Mouse (Mus musculus): ENCODE results near the gene Phka2. TPM values are rescaled to one million over a fixed set of nuclear protein-coding genes. Genes with fewer than 3 reads are reported as not detected.
A peak's percentile ranks its signal among the peaks of the same experiment; 100 is the strongest.

The Phka2 gene
- total and polyA plus RNA-seq, 3 experiments, result 6.9 to 53.1 (median 21.1) TPM

- Histone ChIP-seq H3K27me3 (ENCODE audit: insufficient read depth, low read length) (no peaks in the 10 kb centered on the region), H3K9me3 (replicated peaks) (no peaks in the 10 kb centered on the region), H3K4me3 (ENCODE audit: low read depth, low read length) (no peak overlapping the region; the same call in 1 of the 2 replicates), H3K36me3 (replicated peaks) (no peaks in the 10 kb centered on the region), H3K4me1 (ENCODE audit: insufficient read depth, low read depth, low read length) (peaks cover 34% of the 10 kb centered on the region)
- DNase-seq (ENCODE audit: low spot score) (no peak), ATAC-seq (ENCODE audit: extremely low read depth, insufficient number of reproducible peaks, low FRiP score, poor library complexity, severe bottlenecking) (peak; percentile 71)
- TF ChIP-seq TAL1 (conservative IDR thresholded peaks at IDR 0.05; ENCODE audit: low read depth, low read length) (0 out of 2 replicates have a peak, but pooled peaks have one; percentile 16), GATA1 (IDR thresholded peaks at IDR 0.05; ENCODE audit: borderline replicate concordance, low read length) (no peak)
Observed at GRCm38 (mm10) chrX:160496473-160496872, 5.5 kb upstream of the Phka2 start.

GRCm38 (mm10) chrX:160501095-160501494, 871 bp upstream of the Phka2 start:
- Histone ChIP-seq H3K9me3 (replicated peaks) (no peaks in the 10 kb centered on the region), H3K27me3 (ENCODE audit: insufficient read depth, low read length) (no peaks in the 10 kb centered on the region), H3K4me1 (ENCODE audit: insufficient read depth, low read depth, low read length) (peaks cover 21% of the 10 kb centered on the region), H3K4me3 (ENCODE audit: low read depth, low read length) (no peak overlapping the region), H3K36me3 (replicated peaks) (no peaks in the 10 kb centered on the region)
- no peak for TF ChIP-seq GATA1 (IDR thresholded peaks at IDR 0.05; ENCODE audit: borderline replicate concordance, low read length)
- no peak for TF ChIP-seq POLR2AphosphoS5 (IDR thresholded peaks at IDR 0.05; ENCODE audit: insufficient replicate concordance, low read depth, low read length)
- TF ChIP-seq CTCF (IDR thresholded peaks at IDR 0.05; ENCODE audit: low read depth, low read length), result no peak
- TF ChIP-seq TAL1 (conservative IDR thresholded peaks at IDR 0.05; ENCODE audit: low read depth, low read length), result no peak
- TF ChIP-seq GATA2 (IDR thresholded peaks at IDR 0.05; ENCODE audit: borderline replicate concordance, low read depth, low read length), result no peak
- DNase-seq (ENCODE audit: low spot score) (no peak), ATAC-seq (ENCODE audit: extremely low read depth, insufficient number of reproducible peaks, low FRiP score, poor library complexity, severe bottlenecking) (no peak)

- H3K27me3 ChIP-seq (ENCODE audit: insufficient read depth, low read length), result no peaks in the 10 kb centered on the region
- H3K4me1 ChIP-seq (ENCODE audit: insufficient read depth, low read depth, low read length), result peaks cover 19% of the 10 kb centered on the region
- H3K36me3 ChIP-seq (replicated peaks), result no peaks in the 10 kb centered on the region
- no peaks in the 10 kb centered on the region for H3K9me3 ChIP-seq (replicated peaks)
- peak; percentile 29; the same call in 1 of the 2 replicates for ATAC-seq (ENCODE audit: extremely low read depth, insufficient number of reproducible peaks, low FRiP score, poor library complexity, severe bottlenecking)
- no peak for TF ChIP-seq CTCF (IDR thresholded peaks at IDR 0.05; ENCODE audit: low read depth, low read length)
- TF ChIP-seq GATA1 (IDR thresholded peaks at IDR 0.05; ENCODE audit: borderline replicate concordance, low read length), result no peak
- no peak for TF ChIP-seq POLR2AphosphoS5 (IDR thresholded peaks at IDR 0.05; ENCODE audit: insufficient replicate concordance, low read depth, low read length)
- no peak for TF ChIP-seq TAL1 (conservative IDR thresholded peaks at IDR 0.05; ENCODE audit: low read depth, low read length)
- no peak for TF ChIP-seq GATA2 (IDR thresholded peaks at IDR 0.05; ENCODE audit: borderline replicate concordance, low read depth, low read length)
- no peak for DNase-seq (ENCODE audit: low spot score)
- H3K4me3 ChIP-seq (ENCODE audit: low read depth, low read length), result peak overlapping the region; percentile 77
Observed at GRCm38 (mm10) chrX:160501687-160502047, 299 bp upstream of the Phka2 start.

- DNase-seq (ENCODE audit: low spot score), result no peak
- Histone ChIP-seq H3K36me3 (replicated peaks) (peaks cover 17% of the 10 kb centered on the region), H3K9me3 (replicated peaks) (no peaks in the 10 kb centered on the region), H3K27me3 (ENCODE audit: insufficient read depth, low read length) (no peaks in the 10 kb centered on the region), H3K4me1 (ENCODE audit: insufficient read depth, low read depth, low read length) (peaks cover 9% of the 10 kb centered on the region), H3K4me3 (ENCODE audit: low read depth, low read length) (no peak overlapping the region)
- no peak for TF ChIP-seq GATA2 (IDR thresholded peaks at IDR 0.05; ENCODE audit: borderline replicate concordance, low read depth, low read length)
- TF ChIP-seq POLR2AphosphoS5 (IDR thresholded peaks at IDR 0.05; ENCODE audit: insufficient replicate concordance, low read depth, low read length), result no peak
- TF ChIP-seq TAL1 (conservative IDR thresholded peaks at IDR 0.05; ENCODE audit: low read depth, low read length), result no peak
- TF ChIP-seq CTCF (IDR thresholded peaks at IDR 0.05; ENCODE audit: low read depth, low read length), result no peak
- TF ChIP-seq GATA1 (IDR thresholded peaks at IDR 0.05; ENCODE audit: borderline replicate concordance, low read length), result no peak
- no peak for ATAC-seq (ENCODE audit: extremely low read depth, insufficient number of reproducible peaks, low FRiP score, poor library complexity, severe bottlenecking)
Observed at GRCm38 (mm10) chrX:160509046-160509445, 7.1 kb downstream of the Phka2 start.

DNA sequence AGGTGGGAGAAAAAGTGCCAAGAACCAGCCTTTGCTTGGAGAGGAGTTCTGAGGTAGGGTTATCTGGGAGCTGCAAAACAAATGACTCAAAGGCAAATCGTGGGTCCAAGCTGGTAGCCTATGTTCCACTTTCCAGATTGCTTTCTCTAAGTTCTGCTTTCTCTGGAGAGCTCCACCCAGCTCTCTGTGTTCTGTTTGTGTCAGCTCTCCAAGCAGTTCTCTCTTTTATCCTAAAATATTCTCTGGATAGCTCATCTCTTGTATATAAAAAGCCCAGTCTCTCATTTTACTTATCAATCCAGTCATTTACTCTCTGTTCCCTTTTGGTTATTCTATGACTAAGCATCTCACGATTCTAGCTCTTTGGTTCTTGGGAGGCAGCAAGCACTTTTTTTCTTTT, 8.2 kb downstream of the Phka2 start:
- Histone ChIP-seq H3K4me3 (ENCODE audit: low read depth, low read length) (no peak overlapping the region), H3K36me3 (replicated peaks) (peaks cover 17% of the 10 kb centered on the region), H3K4me1 (ENCODE audit: insufficient read depth, low read depth, low read length) (peaks cover 7% of the 10 kb centered on the region), H3K27me3 (ENCODE audit: insufficient read depth, low read length) (no peaks in the 10 kb centered on the region), H3K9me3 (replicated peaks) (no peaks in the 10 kb centered on the region)
- no peak for ATAC-seq (ENCODE audit: extremely low read depth, insufficient number of reproducible peaks, low FRiP score, poor library complexity, severe bottlenecking)
- TF ChIP-seq POLR2AphosphoS5 (IDR thresholded peaks at IDR 0.05; ENCODE audit: insufficient replicate concordance, low read depth, low read length) (no peak), CTCF (IDR thresholded peaks at IDR 0.05; ENCODE audit: low read depth, low read length) (no peak), GATA1 (IDR thresholded peaks at IDR 0.05; ENCODE audit: borderline replicate concordance, low read length) (no peak), GATA2 (IDR thresholded peaks at IDR 0.05; ENCODE audit: borderline replicate concordance, low read depth, low read length) (no peak), TAL1 (conservative IDR thresholded peaks at IDR 0.05; ENCODE audit: low read depth, low read length) (no peak)
- DNase-seq (ENCODE audit: low spot score), result no peak

DNA sequence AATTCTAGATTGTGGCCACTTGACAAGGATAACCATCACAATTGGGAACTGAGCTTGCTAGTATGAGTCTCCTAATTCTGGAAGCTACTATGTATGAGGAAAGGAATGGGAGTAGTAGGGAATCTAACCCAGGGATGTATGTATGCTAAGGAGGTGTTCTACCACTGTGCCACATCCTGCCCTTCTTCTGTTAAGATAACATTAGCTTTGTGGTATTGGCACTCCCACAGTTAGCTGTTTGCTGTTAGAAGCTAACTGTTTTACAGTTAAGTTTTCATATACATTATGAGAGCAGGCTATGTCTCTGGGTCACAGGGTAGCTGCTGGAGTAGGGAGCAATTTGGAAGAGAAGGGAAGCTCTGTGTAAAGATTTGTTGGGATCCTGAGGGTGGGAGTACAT, 14.1 kb downstream of the Phka2 start:
- ATAC-seq (ENCODE audit: extremely low read depth, insufficient number of reproducible peaks, low FRiP score, poor library complexity, severe bottlenecking), result no peak
- Histone ChIP-seq H3K4me1 (ENCODE audit: insufficient read depth, low read depth, low read length) (no peaks in the 10 kb centered on the region), H3K4me3 (ENCODE audit: low read depth, low read length) (no peak overlapping the region), H3K9me3 (replicated peaks) (no peaks in the 10 kb centered on the region), H3K36me3 (replicated peaks) (peaks cover 13% of the 10 kb centered on the region), H3K27me3 (ENCODE audit: insufficient read depth, low read length) (no peaks in the 10 kb centered on the region)
- DNase-seq (ENCODE audit: low spot score), result no peak
- TF ChIP-seq GATA2 (IDR thresholded peaks at IDR 0.05; ENCODE audit: borderline replicate concordance, low read depth, low read length) (no peak), CTCF (IDR thresholded peaks at IDR 0.05; ENCODE audit: low read depth, low read length) (no peak), GATA1 (IDR thresholded peaks at IDR 0.05; ENCODE audit: borderline replicate concordance, low read length) (no peak), POLR2AphosphoS5 (IDR thresholded peaks at IDR 0.05; ENCODE audit: insufficient replicate concordance, low read depth, low read length) (no peak), TAL1 (conservative IDR thresholded peaks at IDR 0.05; ENCODE audit: low read depth, low read length) (no peak)
